Mouse (Mus musculus): ENCODE results near the gene Qrich2. TPM values are rescaled to one million over a fixed set of nuclear protein-coding genes. Genes with fewer than 3 reads are reported as not detected.
A peak's percentile ranks its signal among the peaks of the same experiment; 100 is the strongest.

Qrich2 gene
- polyA plus RNA-seq, 1 experiment from 2014 or later: 0.08 TPM

DNA sequence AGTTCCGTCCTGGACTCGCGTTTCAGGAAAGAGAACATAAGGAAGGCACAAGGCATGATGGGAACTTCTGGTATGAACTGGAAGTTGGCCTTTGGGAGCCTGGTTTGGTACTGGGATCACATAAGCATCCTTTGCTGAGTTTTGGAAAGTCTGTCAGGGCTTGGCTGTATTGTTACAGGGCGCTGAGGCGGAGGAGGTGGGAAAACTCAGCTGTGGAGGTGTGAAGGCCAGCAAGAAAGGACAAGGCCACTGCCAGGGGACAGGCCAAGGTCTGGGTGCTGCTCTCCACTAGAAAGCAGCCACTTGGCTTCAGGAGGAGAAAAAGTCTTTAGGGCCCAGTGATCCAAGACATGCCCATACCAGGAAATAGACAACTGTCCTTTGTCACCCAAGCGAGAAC lies 22.7 kb downstream of the Qrich2 start:
- no peaks in the 10 kb centered on the region for H3K9me3 ChIP-seq (replicated peaks; ENCODE audit: control insufficient read depth, low read length, poor library complexity, severe bottlenecking)
- no peak overlapping the region for H3K4me2 ChIP-seq (ENCODE audit: low read length)
- no peak overlapping the region for H3K9ac ChIP-seq (ENCODE audit: low read depth, low read length)
- WGBS: 82% methylated on average over 6 of the region's 6 CpGs
- H3K27me3 ChIP-seq (ENCODE audit: control insufficient read depth, insufficient read depth, low read depth, low read length): peaks cover 13% of the 10 kb centered on the region
- H3K4me3 ChIP-seq (ENCODE audit: low read depth, low read length): no peak overlapping the region
- H3K27ac ChIP-seq (ENCODE audit: low read length): no peak overlapping the region
- H3K4me1 ChIP-seq (ENCODE audit: control insufficient read depth, insufficient read depth, low read length): 0 out of 2 replicates have a peak, but pooled peaks cover 2% of the 10 kb centered on the region
- no peak for ATAC-seq
- H3K36me3 ChIP-seq (ENCODE audit: control insufficient read depth, insufficient read depth, low read length): no peaks in the 10 kb centered on the region

DNA sequence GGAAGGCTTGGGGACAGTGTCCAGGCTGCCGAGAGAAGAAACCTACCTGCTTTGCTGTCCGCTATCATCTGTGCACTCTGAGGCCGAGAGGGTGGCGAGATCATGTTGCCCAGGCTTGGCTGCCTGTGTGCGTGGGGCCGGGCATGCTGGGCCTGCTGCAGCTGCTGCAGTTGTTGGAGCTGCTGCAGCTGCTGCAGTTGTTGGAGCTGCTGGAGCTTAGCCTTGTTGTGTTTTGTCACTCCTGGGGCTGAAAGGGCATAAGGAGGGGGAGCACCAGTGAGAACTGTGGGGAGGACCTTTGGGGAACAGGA lies 23.2 kb downstream of the Qrich2 start:
- Histone ChIP-seq H3K27ac (ENCODE audit: low read length) (no peak overlapping the region), H3K4me1 (ENCODE audit: control insufficient read depth, insufficient read depth, low read length) (0 out of 2 replicates have a peak, but pooled peaks cover 2% of the 10 kb centered on the region), H3K9me3 (replicated peaks; ENCODE audit: control insufficient read depth, low read length, poor library complexity, severe bottlenecking) (no peaks in the 10 kb centered on the region), H3K36me3 (ENCODE audit: control insufficient read depth, insufficient read depth, low read length) (no peaks in the 10 kb centered on the region), H3K4me2 (ENCODE audit: low read length) (no peak overlapping the region), H3K27me3 (ENCODE audit: control insufficient read depth, insufficient read depth, low read depth, low read length) (peaks cover 9% of the 10 kb centered on the region), H3K4me3 (ENCODE audit: low read depth, low read length) (no peak overlapping the region), H3K9ac (ENCODE audit: low read depth, low read length) (no peak overlapping the region)
- ATAC-seq: no peak
- 80% methylated on average over 6 of the region's 6 CpGs for WGBS

DNA sequence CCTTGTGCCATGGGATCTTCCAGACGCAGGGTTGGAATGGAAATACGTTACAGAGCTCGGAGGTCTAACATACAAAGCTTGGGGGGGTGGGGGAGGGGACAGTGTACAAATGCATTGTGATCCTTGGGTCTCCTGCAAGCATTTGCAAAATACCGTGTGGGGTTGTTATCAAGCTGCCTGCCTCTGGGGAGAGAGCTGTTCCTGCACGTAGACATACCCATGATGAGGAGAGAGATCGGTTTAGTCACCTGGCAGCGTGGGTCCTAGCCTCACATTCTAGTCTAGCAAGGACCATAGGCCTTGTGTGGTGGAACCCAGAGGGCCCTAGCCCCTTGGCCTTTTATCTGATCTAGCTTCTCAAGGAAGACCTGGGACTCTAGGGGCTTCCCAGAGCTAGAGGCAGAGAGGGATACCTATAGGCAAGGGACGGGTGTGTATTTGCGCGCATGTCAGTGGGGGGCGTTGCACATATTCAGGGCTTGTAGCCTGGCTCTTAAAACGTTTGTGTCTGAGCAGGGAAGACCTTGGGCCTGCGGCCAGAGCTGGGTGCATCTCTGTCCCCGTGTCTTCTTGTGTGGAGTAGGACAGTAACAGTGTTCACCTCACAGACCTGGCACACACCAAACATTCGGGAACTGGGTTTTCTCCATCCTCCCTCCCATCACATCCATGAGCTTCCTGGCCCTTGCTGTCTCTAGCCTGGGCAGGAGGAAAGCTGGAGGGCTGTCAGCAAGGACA lies 23.7 kb downstream of the Qrich2 start:
- WGBS: 76% methylated on average over 15 of the region's 15 CpGs
- ATAC-seq: no peak
- no peak overlapping the region for H3K27ac ChIP-seq (ENCODE audit: low read length)

DNA sequence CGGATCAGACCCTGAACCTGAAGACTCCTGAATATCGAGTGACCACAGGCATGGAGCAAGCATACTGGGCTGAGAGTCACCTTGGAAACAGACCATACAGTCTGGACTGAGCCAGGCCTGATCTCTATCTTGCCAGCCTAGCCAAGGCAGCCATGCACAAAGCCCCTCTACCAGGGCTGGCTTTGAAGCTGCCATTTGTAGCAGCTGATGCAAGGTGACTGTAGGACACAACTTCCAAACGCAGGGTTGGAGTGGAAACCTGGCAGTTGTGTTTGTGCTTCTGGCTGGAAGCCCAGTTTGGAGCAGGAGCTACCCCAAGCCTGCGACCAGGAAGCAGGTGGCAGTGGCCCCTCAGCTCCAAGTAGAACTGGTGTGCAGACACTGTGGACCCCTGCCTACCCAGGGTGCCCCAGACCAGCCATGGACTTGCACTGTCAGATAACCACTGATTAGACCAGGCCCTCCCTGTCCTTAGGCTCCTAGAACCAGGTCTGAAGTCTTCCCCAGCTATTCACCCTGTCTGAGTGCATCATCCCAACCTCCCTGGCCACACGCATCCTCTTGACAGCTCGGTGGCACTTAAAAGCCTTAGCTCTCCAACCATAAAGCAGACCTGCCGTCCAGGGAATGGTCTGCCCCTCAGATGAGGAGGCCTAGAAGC lies 25.5 kb downstream of the Qrich2 start:
- peaks cover 16% of the 10 kb centered on the region for H3K4me1 ChIP-seq (ENCODE audit: control insufficient read depth, insufficient read depth, low read length)
- no peak overlapping the region for H3K4me2 ChIP-seq (ENCODE audit: low read length)
- peaks cover 5% of the 10 kb centered on the region for H3K36me3 ChIP-seq (ENCODE audit: control insufficient read depth, insufficient read depth, low read length)
- no peak overlapping the region for H3K4me3 ChIP-seq (ENCODE audit: low read depth, low read length)
- no peak overlapping the region for H3K27ac ChIP-seq (ENCODE audit: low read length)
- H3K27me3 ChIP-seq (ENCODE audit: control insufficient read depth, insufficient read depth, low read depth, low read length): no peaks in the 10 kb centered on the region
- 87% methylated on average over 7 of the region's 7 CpGs for WGBS
- ATAC-seq: no peak
- H3K9ac ChIP-seq (ENCODE audit: low read depth, low read length): no peak overlapping the region
- H3K9me3 ChIP-seq (replicated peaks; ENCODE audit: control insufficient read depth, low read length, poor library complexity, severe bottlenecking): no peaks in the 10 kb centered on the region

More for the DNA sequence above, 23.7 kb downstream of the Qrich2 start:
- Histone ChIP-seq H3K9ac (ENCODE audit: low read depth, low read length) (no peak overlapping the region), H3K9me3 (replicated peaks; ENCODE audit: control insufficient read depth, low read length, poor library complexity, severe bottlenecking) (no peaks in the 10 kb centered on the region), H3K4me2 (ENCODE audit: low read length) (no peak overlapping the region), H3K4me3 (ENCODE audit: low read depth, low read length) (no peak overlapping the region), H3K27me3 (ENCODE audit: control insufficient read depth, insufficient read depth, low read depth, low read length) (peaks cover 8% of the 10 kb centered on the region), H3K4me1 (ENCODE audit: control insufficient read depth, insufficient read depth, low read length) (0 out of 2 replicates have a peak, but pooled peaks cover 2% of the 10 kb centered on the region), H3K36me3 (ENCODE audit: control insufficient read depth, insufficient read depth, low read length) (peaks cover 5% of the 10 kb centered on the region)

DNA sequence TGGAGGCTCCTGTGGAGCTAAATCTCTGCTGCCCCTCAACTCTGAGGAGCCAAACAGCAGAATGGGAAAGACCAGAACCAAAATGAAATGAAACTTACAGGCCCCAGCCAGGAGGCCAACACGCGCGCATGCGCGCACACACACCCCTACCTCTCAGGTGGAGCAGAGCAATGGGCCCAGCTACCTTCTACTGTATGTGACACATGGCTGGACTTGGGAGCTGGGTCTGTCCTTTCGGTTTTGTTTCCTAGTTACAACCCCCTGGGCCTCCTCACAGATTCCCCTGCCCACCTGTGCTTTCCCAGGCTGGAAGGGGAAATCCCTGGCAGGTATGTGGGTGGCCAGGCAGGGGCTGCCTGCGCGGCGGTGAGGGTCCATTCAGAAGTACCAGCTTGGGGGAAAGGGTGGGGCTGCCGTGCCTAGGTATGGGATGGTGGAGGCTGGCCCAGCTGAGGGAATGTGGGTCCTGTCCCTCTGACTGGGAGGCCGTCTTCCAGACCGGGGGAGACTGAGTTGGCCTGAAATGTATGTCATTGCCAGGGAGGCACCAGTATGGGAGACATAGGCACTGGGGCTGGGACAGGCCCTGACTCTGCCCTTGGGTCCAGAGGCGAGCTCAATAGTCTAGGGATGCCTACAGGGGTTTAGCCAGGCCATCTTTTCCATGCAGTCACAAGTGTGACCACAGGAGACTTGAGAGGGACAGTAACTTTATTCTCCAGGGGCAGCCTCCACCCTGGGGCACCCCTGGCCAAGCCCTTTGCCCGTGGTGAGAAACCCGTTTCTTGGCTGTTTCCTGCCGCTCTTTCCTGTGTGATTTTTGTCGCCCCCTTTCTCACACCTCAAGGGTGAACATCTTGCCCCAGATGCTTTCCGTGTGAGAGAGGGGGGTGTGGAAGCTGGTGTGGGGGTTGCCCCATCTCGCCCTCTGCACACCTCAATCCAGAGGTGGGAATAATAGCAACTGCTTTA lies 26.5 kb downstream of the Qrich2 start:
- WGBS: 87% methylated on average over 19 of the region's 19 CpGs
- peaks cover 20% of the 10 kb centered on the region for H3K4me1 ChIP-seq (ENCODE audit: control insufficient read depth, insufficient read depth, low read length)
- no peak for ATAC-seq
- H3K36me3 ChIP-seq (ENCODE audit: control insufficient read depth, insufficient read depth, low read length): peaks cover 5% of the 10 kb centered on the region
- H3K27ac ChIP-seq (ENCODE audit: low read length): no peak overlapping the region
- H3K9me3 ChIP-seq (replicated peaks; ENCODE audit: control insufficient read depth, low read length, poor library complexity, severe bottlenecking): no peaks in the 10 kb centered on the region
- H3K27me3 ChIP-seq (ENCODE audit: control insufficient read depth, insufficient read depth, low read depth, low read length): no peaks in the 10 kb centered on the region
- H3K9ac ChIP-seq (ENCODE audit: low read depth, low read length): no peak overlapping the region; the same call in 1 of the 2 replicates
- H3K4me2 ChIP-seq (ENCODE audit: low read length): no peak overlapping the region
- no peak overlapping the region for H3K4me3 ChIP-seq (ENCODE audit: low read depth, low read length)

DNA sequence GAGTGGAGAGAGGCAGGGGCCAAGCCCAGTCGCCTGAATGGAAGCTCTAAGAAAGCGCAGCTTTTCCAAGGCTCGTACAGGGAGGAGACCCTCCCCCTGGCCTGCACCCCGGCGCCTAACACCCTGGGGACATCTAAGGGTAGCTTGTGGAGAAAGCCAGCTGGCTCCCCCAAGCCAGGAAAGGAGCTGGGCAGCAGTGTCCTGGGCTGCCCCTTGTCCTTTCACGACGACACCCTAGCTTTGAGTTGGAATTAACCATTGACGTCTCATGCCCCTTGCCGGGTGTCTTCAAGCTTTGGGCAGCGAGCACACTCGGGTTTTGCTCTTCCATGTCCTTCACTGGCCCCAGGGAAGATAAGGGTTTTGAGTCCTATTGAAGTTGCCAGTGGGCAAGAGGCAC lies 28.5 kb downstream of the Qrich2 start:
- peaks cover 5% of the 10 kb centered on the region for H3K36me3 ChIP-seq (ENCODE audit: control insufficient read depth, insufficient read depth, low read length)
- no peaks in the 10 kb centered on the region for H3K9me3 ChIP-seq (replicated peaks; ENCODE audit: control insufficient read depth, low read length, poor library complexity, severe bottlenecking)
- H3K27ac ChIP-seq (ENCODE audit: low read length): no peak overlapping the region
- H3K4me3 ChIP-seq (ENCODE audit: low read depth, low read length): no peak overlapping the region
- no peak overlapping the region for H3K9ac ChIP-seq (ENCODE audit: low read depth, low read length)
- H3K4me2 ChIP-seq (ENCODE audit: low read length): no peak overlapping the region
- WGBS: 82% methylated on average over 11 of the region's 11 CpGs
- no peak for ATAC-seq
- H3K27me3 ChIP-seq (ENCODE audit: control insufficient read depth, insufficient read depth, low read depth, low read length): no peaks in the 10 kb centered on the region
- H3K4me1 ChIP-seq (ENCODE audit: control insufficient read depth, insufficient read depth, low read length): peaks cover 23% of the 10 kb centered on the region

DNA sequence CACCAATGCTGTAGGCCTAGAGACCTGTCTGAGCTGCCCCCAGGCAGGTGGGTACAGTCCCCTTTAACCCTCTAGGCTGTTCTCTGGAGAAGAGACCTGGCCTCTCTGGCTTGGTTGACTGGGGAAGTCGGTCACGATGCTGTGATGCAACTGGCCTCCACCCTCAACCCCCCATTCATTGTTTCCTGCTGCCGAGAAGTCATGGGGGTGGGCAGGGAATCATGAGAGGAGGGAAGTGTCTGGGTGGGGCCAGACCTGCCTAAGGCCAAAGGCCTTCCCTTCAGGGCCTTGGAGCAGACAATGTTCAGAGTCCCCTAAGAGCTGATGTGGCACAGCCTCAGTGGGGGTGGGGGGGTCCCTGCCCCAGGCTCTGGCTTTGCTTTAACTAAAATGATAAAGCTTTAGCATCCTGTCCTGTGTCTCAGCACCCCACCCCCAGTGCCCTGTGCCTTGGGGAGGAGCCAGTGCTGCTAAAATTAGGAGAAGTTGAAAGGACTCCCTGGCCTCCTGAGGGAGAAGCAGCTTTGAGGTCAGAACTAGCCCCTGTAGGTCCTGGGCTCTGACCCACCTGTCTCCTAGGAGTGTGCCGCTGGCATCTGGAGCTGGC lies 29.2 kb downstream of the Qrich2 start:
- 70% methylated on average over 4 of the region's 4 CpGs for WGBS
- H3K9me3 ChIP-seq (replicated peaks; ENCODE audit: control insufficient read depth, low read length, poor library complexity, severe bottlenecking): no peaks in the 10 kb centered on the region
- no peaks in the 10 kb centered on the region for H3K27me3 ChIP-seq (ENCODE audit: control insufficient read depth, insufficient read depth, low read depth, low read length)
- no peak overlapping the region for H3K4me3 ChIP-seq (ENCODE audit: low read depth, low read length)
- peaks cover 23% of the 10 kb centered on the region for H3K4me1 ChIP-seq (ENCODE audit: control insufficient read depth, insufficient read depth, low read length)
- H3K9ac ChIP-seq (ENCODE audit: low read depth, low read length): peak overlapping the region; percentile 36
- ATAC-seq: no peak
- peaks cover 5% of the 10 kb centered on the region for H3K36me3 ChIP-seq (ENCODE audit: control insufficient read depth, insufficient read depth, low read length)
- peak overlapping the region; percentile 56; the same call in 1 of the 2 replicates for H3K4me2 ChIP-seq (ENCODE audit: low read length)
- no peak overlapping the region for H3K27ac ChIP-seq (ENCODE audit: low read length)

DNA sequence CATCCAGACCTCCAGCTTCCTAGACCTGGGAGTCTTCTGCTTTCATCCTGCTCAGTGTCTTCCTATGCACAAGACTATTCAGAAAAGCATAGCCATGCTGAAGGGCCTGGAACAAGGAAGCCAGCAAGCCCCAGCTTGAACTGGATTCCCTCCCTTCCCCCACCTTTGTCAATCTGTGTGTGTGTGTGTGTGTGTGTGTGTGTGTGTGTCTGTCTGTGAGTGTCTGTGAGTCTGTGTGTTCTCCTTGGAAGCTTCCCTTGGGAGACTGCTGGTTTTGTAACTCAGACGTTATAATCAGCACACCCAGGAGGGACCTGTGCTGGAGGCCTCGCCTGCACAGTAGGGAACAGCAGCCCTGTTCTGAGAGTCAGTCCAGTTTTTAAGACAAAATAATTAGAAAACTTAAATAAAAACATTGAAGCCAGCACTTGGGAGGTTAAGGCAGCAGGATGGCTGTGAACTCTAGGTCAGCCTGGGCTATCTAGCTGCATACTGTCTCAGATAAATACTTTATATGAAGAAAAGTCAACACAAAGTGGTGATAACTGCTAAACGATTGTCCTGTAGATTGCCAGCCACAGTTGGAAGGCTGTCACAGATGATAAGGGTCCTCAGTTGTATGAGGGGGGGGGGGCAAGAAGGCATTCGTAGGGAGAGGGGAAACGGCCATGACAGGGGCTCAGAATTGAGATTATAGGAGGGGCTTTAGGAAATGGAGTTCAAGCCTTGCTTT lies 29.9 kb downstream of the Qrich2 start:
- Histone ChIP-seq H3K27me3 (ENCODE audit: control insufficient read depth, insufficient read depth, low read depth, low read length) (no peaks in the 10 kb centered on the region), H3K4me1 (ENCODE audit: control insufficient read depth, insufficient read depth, low read length) (peaks cover 26% of the 10 kb centered on the region), H3K36me3 (ENCODE audit: control insufficient read depth, insufficient read depth, low read length) (peaks cover 5% of the 10 kb centered on the region), H3K4me3 (ENCODE audit: low read depth, low read length) (peak overlapping the region; percentile 3; the same call in 1 of the 2 replicates), H3K27ac (ENCODE audit: low read length) (no peak overlapping the region), H3K9ac (ENCODE audit: low read depth, low read length) (peak overlapping the region; percentile 36), H3K9me3 (replicated peaks; ENCODE audit: control insufficient read depth, low read length, poor library complexity, severe bottlenecking) (no peaks in the 10 kb centered on the region), H3K4me2 (ENCODE audit: low read length) (peak overlapping the region; percentile 56)
- 60% methylated on average over 5 of the region's 5 CpGs for WGBS
- no peak for ATAC-seq
